Mouse (Mus musculus): ENCODE measurements at regions not wholly inside any gene's neighbourhood (a gene's known extent, or its start where the extent isn't known, plus 50 kb on each side); places are given as distances from the start of the nearest gene placed in this dataset.
"Not testable (repeated sequence)": the region's sequence is repeated elsewhere in the genome, so short reads cannot be mapped to it uniquely, and the experiment has no call there.

- no peak for TF ChIP-seq MXI1 (IDR thresholded peaks at IDR 0.05; ENCODE audit: low read depth, low read length)
- no peak for TF ChIP-seq RAD21 (IDR thresholded peaks at IDR 0.05; ENCODE audit: low read depth, low read length)
Observed at GRCm38 (mm10) chr1:176505441-176505840, 230.3 kb upstream of the Pld5 start (continued).

- H3K9ac ChIP-seq (ENCODE audit: insufficient read depth, low read depth); H3K4me2 ChIP-seq (ENCODE audit: insufficient read depth, low read depth, poor library complexity, severe bottlenecking); DNase-seq (ENCODE audit: extremely low read depth); H3K9me3 ChIP-seq (replicated peaks; ENCODE audit: low read length); H3K4me1 ChIP-seq (ENCODE audit: control insufficient read depth in 1 of 2, insufficient read depth in 2 of 2); H3K36me3 ChIP-seq (replicated peaks in 1 of 2; ENCODE audit: control insufficient read depth in 1 of 2, insufficient read depth in 1 of 2, low read length in 1 of 2); H3K4me3 ChIP-seq (replicated peaks in 1 of 3; ENCODE audit: low read depth in 2 of 3, low read length in 2 of 3, poor library complexity in 1 of 3); dilution Hi-C loops (cut with MboI; ENCODE audit: extremely low pct_ligation_motif_present, extremely low pct_unique_long_range_greater_than_20kb, low sequenced_read_pairs); in situ Hi-C loops (cut with MboI; ENCODE audit: low pct_ligation_motif_present, low pct_unique_long_range_greater_than_20kb, low sequenced_read_pairs); H3K27ac ChIP-seq (ENCODE audit: insufficient read depth, low read depth); H3K79me2 ChIP-seq (replicated peaks; ENCODE audit: control insufficient read depth, extremely low read depth, insufficient read depth, poor library complexity, severe bottlenecking); H3K27me3 ChIP-seq (replicated peaks): not testable (repeated sequence)
Observed at GRCm38 (mm10) chr1:176504731-176505130, 229.6 kb upstream of the Pld5 start.

GRCm38 (mm10) chr1:176499010-176499650, 224.0 kb upstream of the Pld5 start:
- no peak for DNase-seq (ENCODE audit: extremely low read depth)
- no peak for TF ChIP-seq ZNF384 (IDR thresholded peaks at IDR 0.05; ENCODE audit: low read depth, low read length)
- no peak for TF ChIP-seq ZC3H11A (IDR thresholded peaks at IDR 0.05; ENCODE audit: low read depth, low read length)
- TF ChIP-seq TBP (conservative IDR thresholded peaks at IDR 0.05; ENCODE audit: low read depth, low read length): no peak
- TF ChIP-seq USF1 (IDR thresholded peaks at IDR 0.05; ENCODE audit: low read depth, low read length): no peak
- TF ChIP-seq BHLHE40 (IDR thresholded peaks at IDR 0.05; ENCODE audit: low read depth, low read length): no peak
- TF ChIP-seq ELF1 (IDR thresholded peaks at IDR 0.05; ENCODE audit: low read depth, low read length): no peak
- no peak for TF ChIP-seq CHD2 (IDR thresholded peaks at IDR 0.05; ENCODE audit: low read length)
- no peak for TF ChIP-seq NELFE (IDR thresholded peaks at IDR 0.05; ENCODE audit: low read depth, low read length)
- no peak for TF ChIP-seq ETS1 (conservative IDR thresholded peaks at IDR 0.05; ENCODE audit: low read depth, low read length)
- no peak for TF ChIP-seq SMC3 (IDR thresholded peaks at IDR 0.05; ENCODE audit: low read depth, low read length)
- no peak for TF ChIP-seq CTCF (conservative IDR thresholded peaks at IDR 0.05 in 1 of 2, IDR thresholded peaks at IDR 0.05 in 1 of 2; ENCODE audit: low read depth in 2 of 2, low read length in 2 of 2)
- TF ChIP-seq RCOR1 (conservative IDR thresholded peaks at IDR 0.05; ENCODE audit: low read depth, low read length): no peak
- TF ChIP-seq SIN3A (IDR thresholded peaks at IDR 0.05; ENCODE audit: low read length): no peak
- TF ChIP-seq NRF1 (IDR thresholded peaks at IDR 0.05; ENCODE audit: low read depth, low read length): no peak
- dilution Hi-C loops (cut with MboI; ENCODE audit: extremely low pct_ligation_motif_present, extremely low pct_unique_long_range_greater_than_20kb, low sequenced_read_pairs): no loop called here

More at GRCm38 (mm10) chr1:176499010-176499650, 224.0 kb upstream of the Pld5 start:
- H3K27ac ChIP-seq (ENCODE audit: insufficient read depth, low read depth): no peak overlapping the region
- H3K4me3 ChIP-seq (replicated peaks in 1 of 3; ENCODE audit: low read depth in 2 of 3, low read length in 2 of 3, poor library complexity in 1 of 3): no peak overlapping the region
- H3K36me3 ChIP-seq (replicated peaks in 1 of 2; ENCODE audit: control insufficient read depth in 1 of 2, insufficient read depth in 1 of 2, low read length in 1 of 2): no peaks in the 10 kb centered on the region
- no peak overlapping the region for H3K4me2 ChIP-seq (ENCODE audit: insufficient read depth, low read depth, poor library complexity, severe bottlenecking)
- in situ Hi-C loops (cut with MboI; ENCODE audit: low pct_ligation_motif_present, low pct_unique_long_range_greater_than_20kb, low sequenced_read_pairs): no loop called here
- H3K9ac ChIP-seq (ENCODE audit: insufficient read depth, low read depth): no peak overlapping the region
- no peaks in the 10 kb centered on the region for H3K9me3 ChIP-seq (replicated peaks; ENCODE audit: low read length)
- no peaks in the 10 kb centered on the region for H3K79me2 ChIP-seq (replicated peaks; ENCODE audit: control insufficient read depth, extremely low read depth, insufficient read depth, poor library complexity, severe bottlenecking)
- no peaks in the 10 kb centered on the region for H3K4me1 ChIP-seq (ENCODE audit: control insufficient read depth in 1 of 2, insufficient read depth in 2 of 2)
- no peaks in the 10 kb centered on the region for H3K27me3 ChIP-seq (replicated peaks)

All from CH12.LX (cell line).